Mouse (Mus musculus) thymus, adult 2 months (tissue): Measurements from ENCODE around the gene 0610010F05Rik. TPM values are rescaled to one million over a fixed set of nuclear protein-coding genes. Genes with fewer than 3 reads are reported as not detected.

Experiments
- DNase-seq: peaks from one replicate; pipeline ENCODE4 v3.0.0; 2021
- H3K27ac ChIP-seq: fragments of 200-500 bp; 2 replicates; pipeline ENCODE4 v1.5.1; 2012; ENCODE audit warnings: low read length, control low read depth; ENCODE audit not compliant: control insufficient read depth, insufficient read depth
- H3K27me3 ChIP-seq: fragments of 200-500 bp; 2 replicates; pipeline ENCODE4 v1.6.1; 2012; ENCODE audit warnings: mild to moderate bottlenecking, low read length, moderate library complexity, mixed read lengths; ENCODE audit not compliant: control insufficient read depth, insufficient read depth
- H3K36me3 ChIP-seq: fragments of 200-500 bp; 2 replicates; pipeline ENCODE4 v1.6.1; 2012; ENCODE audit warnings: mild to moderate bottlenecking, low read length, moderate library complexity; ENCODE audit not compliant: control insufficient read depth, insufficient read depth
- H3K4me1 ChIP-seq: fragments of 200-500 bp; replicated peaks from 2 replicates; pipeline ENCODE4 v1.6.1; 2012; ENCODE audit warnings: low read length; ENCODE audit not compliant: control insufficient read depth, insufficient read depth
- H3K4me3 ChIP-seq: fragments of 200-500 bp; 2 replicates; pipeline ENCODE4 v1.5.1; 2012; ENCODE audit warnings: mild to moderate bottlenecking, low read length, control low read depth, moderate library complexity; ENCODE audit not compliant: control insufficient read depth, insufficient read depth
- CTCF ChIP-seq: fragments of 200-500 bp; IDR thresholded peaks from 2 replicates; pipeline ENCODE4 v1.5.1; 2012; ENCODE audit warnings: mild to moderate bottlenecking, control low read depth, low read length, moderate library complexity, borderline replicate concordance; ENCODE audit not compliant: control insufficient read depth, poor library complexity, insufficient read depth; ENCODE audit errors: extremely low read depth
- POLR2A ChIP-seq: fragments of 200-500 bp; IDR thresholded peaks from 2 replicates; pipeline ENCODE4 v1.6.1; 2012; ENCODE audit warnings: mild to moderate bottlenecking, low read length, control low read depth, moderate library complexity; ENCODE audit not compliant: control insufficient read depth, poor library complexity, insufficient read depth; ENCODE audit errors: extremely low read depth
- WGBS: fragments of 180-500 bp; shearing (Covaris S2); methylation state at CpG from one replicate; pipeline ENCODE4 v1.1.7; 2018; 5-methylcytosine and 5-hydroxymethylcytosine counted together
- polyA plus RNA-seq: library from polyadenylated mRNA; depleted of rRNA; stranded (reverse); fragments of >200 nt; gene quantifications from 2 replicates; pipeline ENCODE4 v1.2.3, GENCODE M21; 2012

The 0610010F05Rik gene
- polyA plus RNA-seq, 1 experiment, result 2.3 TPM

- H3K27ac ChIP-seq, result no peak overlapping the region
- no peaks in the 10 kb centered on the region; the same call in 1 of the 2 replicates for H3K36me3 ChIP-seq
- no peak for TF ChIP-seq POLR2A
- no peak for TF ChIP-seq CTCF
- WGBS, result under 1% methylated on average over 3 of the region's 3 CpGs
- no peaks in the 10 kb centered on the region for H3K27me3 ChIP-seq
- no peak overlapping the region for H3K4me3 ChIP-seq
- peak; percentile 28 for DNase-seq
- 0 out of 2 replicates have a peak, but pooled peaks cover 2% of the 10 kb centered on the region for H3K4me1 ChIP-seq
Measured at GRCm38 (mm10) chr11:23667128-23667527, 33.7 kb upstream of the 0610010F05Rik start.

- no peaks in the 10 kb centered on the region; the same call in 1 of the 2 replicates for H3K36me3 ChIP-seq
- no peak for TF ChIP-seq CTCF
- TF ChIP-seq POLR2A, result no peak
- no peak for DNase-seq
- peak overlapping the region; percentile 94 for H3K4me3 ChIP-seq
- 0 out of 2 replicates have a peak, but pooled peaks cover 2% of the 10 kb centered on the region for H3K4me1 ChIP-seq
- WGBS, result 4% methylated on average over 5 of the region's 5 CpGs
- peak overlapping the region; percentile 83 for H3K27ac ChIP-seq
- no peaks in the 10 kb centered on the region for H3K27me3 ChIP-seq
Measured at GRCm38 (mm10) chr11:23666526-23666925, 33.1 kb upstream of the 0610010F05Rik start.

GRCm38 (mm10) chr11:23665798-23666501 lies 32.5 kb upstream of the 0610010F05Rik start, which contains the start of gene Pex13:
Gene Pex13, minus strand, starts transcription at chr11:23665959.
- DNase-seq, result peak; percentile 91
- no peaks in the 10 kb centered on the region for H3K27me3 ChIP-seq
- peak within 1 kb of the TSS; percentile 83 for H3K27ac ChIP-seq
- WGBS, result under 1% methylated on average over 49 of the region's 49 CpGs
- H3K4me3 ChIP-seq, result peak within 1 kb of the TSS; percentile 94
- 0 out of 2 replicates have a peak, but pooled peaks cover 2% of the 10 kb centered on the region for H3K4me1 ChIP-seq
- no peaks in the 10 kb centered on the region; the same call in 1 of the 2 replicates for H3K36me3 ChIP-seq
- TF ChIP-seq CTCF (no peak), POLR2A (peak; percentile 91)

- Histone ChIP-seq H3K36me3 (no peaks in the 10 kb centered on the region), H3K4me1 (0 out of 2 replicates have a peak, but pooled peaks cover 2% of the 10 kb centered on the region), H3K27ac (peak within 1 kb of the TSS; percentile 83), H3K27me3 (no peaks in the 10 kb centered on the region), H3K4me3 (peak within 1 kb of the TSS; percentile 94)
- under 1% methylated on average over 40 of the region's 40 CpGs for WGBS
- no peak for TF ChIP-seq POLR2A
- TF ChIP-seq CTCF, result no peak
- no peak for DNase-seq
Measured at GRCm38 (mm10) chr11:23665311-23665786, 31.9 kb upstream of the 0610010F05Rik start, which contains the start of gene Pus10. Gene Pus10, plus strand, starts transcription at chr11:23665674.

- Histone ChIP-seq H3K27me3 (no peaks in the 10 kb centered on the region), H3K36me3 (no peaks in the 10 kb centered on the region), H3K27ac (no peak overlapping the region), H3K4me3 (no peak overlapping the region), H3K4me1 (0 out of 2 replicates have a peak, but pooled peaks cover 2% of the 10 kb centered on the region)
- DNase-seq, result no peak
- TF ChIP-seq CTCF (no peak), POLR2A (no peak)
Measured at GRCm38 (mm10) chr11:23664232-23664631, 30.8 kb upstream of the 0610010F05Rik start.

- Histone ChIP-seq H3K4me1 (0 out of 2 replicates have a peak, but pooled peaks cover under 1% of the 10 kb centered on the region), H3K27me3 (no peaks in the 10 kb centered on the region), H3K4me3 (no peak overlapping the region), H3K36me3 (no peaks in the 10 kb centered on the region), H3K27ac (no peak overlapping the region)
- TF ChIP-seq POLR2A (no peak), CTCF (no peak)
- WGBS, result 77% methylated on average over 2 of the region's 2 CpGs
- DNase-seq, result no peak
Measured at GRCm38 (mm10) chr11:23657791-23658190, 24.4 kb upstream of the 0610010F05Rik start.

- no peak overlapping the region for H3K4me3 ChIP-seq
- no peak for DNase-seq
- H3K36me3 ChIP-seq, result 0 out of 2 replicates have a peak, but pooled peaks cover 3% of the 10 kb centered on the region
- no peaks in the 10 kb centered on the region for H3K27me3 ChIP-seq
- WGBS, result 87% methylated on average over 3 of the region's 3 CpGs
- TF ChIP-seq CTCF, result no peak
- TF ChIP-seq POLR2A, result no peak
- no peak overlapping the region for H3K27ac ChIP-seq
- no peaks in the 10 kb centered on the region for H3K4me1 ChIP-seq
Measured at GRCm38 (mm10) chr11:23653666-23654065, 20.2 kb upstream of the 0610010F05Rik start.
